ENCODE assay signal across 10 mouse cellular contexts in the genomic region with DNA sequence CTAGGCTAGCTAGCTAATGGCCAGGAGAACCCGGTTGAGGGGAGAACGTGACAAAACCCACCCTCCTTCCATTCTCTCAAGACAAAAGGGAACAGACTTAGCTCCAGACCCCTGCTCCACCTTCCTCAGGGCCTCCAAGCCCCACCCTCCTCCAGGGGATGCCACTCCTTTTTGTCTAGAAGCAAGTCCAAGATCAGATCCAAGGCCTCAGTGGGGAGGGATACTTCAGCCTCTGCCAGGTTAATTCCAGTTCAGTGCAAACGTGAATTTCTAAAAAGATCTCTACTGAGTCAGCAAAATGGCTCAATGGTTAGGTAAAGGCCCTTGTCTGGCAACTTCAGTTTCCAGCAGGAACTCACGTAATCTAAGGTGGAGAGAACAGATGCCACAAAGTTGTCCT. TPM values are rescaled to one million over a fixed set of nuclear protein-coding genes. Genes with fewer than 3 reads are reported as not detected.
DNase-seq lines count a peak whose midpoint lies in the region; ATAC-seq and TF ChIP-seq lines count a peak whose summit lies in the region.
"Had no signal": no experiment of that assay in that cellular context is flagged by ENCODE, and none has a peak within 500 bp of the region (broad histone marks: within the 10 kb centered on the region; RNA-seq: fewer than 3 reads in every experiment).

No protein-coding gene starts in this region.

- TF ChIP-seq CTCF in lung, embryonic 14.5 days (IDR thresholded peaks at IDR 0.05; ENCODE audit: low read depth) = no peak

- H3K4me3 ChIP-seq in embryonic facial prominence, embryonic 13.5 days = no peak overlapping the region
- no peak overlapping the region for H3K4me3 ChIP-seq in embryonic facial prominence, embryonic 10.5 days
- no peak overlapping the region for H3K4me3 ChIP-seq in lung, embryonic 14.5 days (ENCODE audit: low read depth, low read length)
- H3K4me3 ChIP-seq in forebrain, embryonic 11.5 days (ENCODE audit: low read depth, low read length) = no peak overlapping the region
- H3K4me3 ChIP-seq in liver, embryonic 16.5 days (ENCODE audit: low read depth, low read length) = no peak overlapping the region
- H3K4me3 ChIP-seq: limb, embryonic 12.5 days had no signal

- ATAC-seq in embryonic facial prominence, embryonic 13.5 days (ENCODE audit: insufficient number of reproducible peaks, insufficient read depth, low FRiP score, low TSS enrichment, low read depth) = no peak
- ATAC-seq in lung, embryonic 14.5 days (ENCODE audit: insufficient read depth) = no peak
- ATAC-seq in forebrain, embryonic 11.5 days (replicated peaks; ENCODE audit: low FRiP score) = no peak
- ATAC-seq in liver, embryonic 16.5 days (ENCODE audit: low read depth) = no peak
- ATAC-seq in erythroid progenitor cell, adult 5-6 weeks (replicated peaks; ENCODE audit: low FRiP score, poor library complexity, severe bottlenecking) = no peak

- 0 out of 2 replicates have a peak overlapping the region, but pooled peaks have one; percentile 30 for H3K27ac ChIP-seq in embryonic facial prominence, embryonic 13.5 days
- H3K27ac ChIP-seq in embryonic facial prominence, embryonic 10.5 days (replicated peaks) = no peak overlapping the region
- peak overlapping the region; percentile 46 for H3K27ac ChIP-seq in lung, embryonic 14.5 days (ENCODE audit: low read depth)
- H3K27ac ChIP-seq in forebrain, embryonic 11.5 days (ENCODE audit: low read depth, low read length) = 0 out of 2 replicates have a peak overlapping the region, but pooled peaks have one; percentile 15
- H3K27ac ChIP-seq in liver, embryonic 16.5 days (ENCODE audit: low read length) = peak overlapping the region; percentile 14; the same call in 1 of the 2 replicates
- H3K27ac ChIP-seq: limb, embryonic 12.5 days had no signal

- WGBS in embryonic facial prominence, embryonic 13.5 days = 42% methylated on average over 4 of the region's 4 CpGs
- 37% methylated on average over 4 of the region's 4 CpGs for WGBS in embryonic facial prominence, embryonic 10.5 days
- WGBS in lung, embryonic 14.5 days = 52% methylated on average over 4 of the region's 4 CpGs
- 25% methylated on average over 4 of the region's 4 CpGs for whole genome bisulfite sequencing in forebrain, embryonic 11.5 days
- 42% methylated on average over 4 of the region's 4 CpGs for WGBS in liver, embryonic 16.5 days (ENCODE audit: insufficient replicate concordance)

- peaks cover 37% of the 10 kb centered on the region for H3K4me1 ChIP-seq in embryonic facial prominence, embryonic 13.5 days
- H3K4me1 ChIP-seq in embryonic facial prominence, embryonic 10.5 days = peaks cover 85% of the 10 kb centered on the region
- peaks cover 14% of the 10 kb centered on the region for H3K4me1 ChIP-seq in lung, embryonic 14.5 days (ENCODE audit: insufficient read depth)
- H3K4me1 ChIP-seq in forebrain, embryonic 11.5 days (replicated peaks; ENCODE audit: control insufficient read depth, insufficient read depth, low read length) = peaks cover 23% of the 10 kb centered on the region
- peaks cover 61% of the 10 kb centered on the region for H3K4me1 ChIP-seq in liver, embryonic 16.5 days (ENCODE audit: control insufficient read depth, low read depth, low read length)

- peaks cover 7% of the 10 kb centered on the region for H3K27me3 ChIP-seq in embryonic facial prominence, embryonic 13.5 days
- H3K27me3 ChIP-seq in embryonic facial prominence, embryonic 10.5 days (replicated peaks; ENCODE audit: low read depth, poor library complexity, severe bottlenecking) = peaks cover 17% of the 10 kb centered on the region
- no peaks in the 10 kb centered on the region for H3K27me3 ChIP-seq in lung, embryonic 14.5 days (ENCODE audit: insufficient read depth, low read length)
- H3K27me3 ChIP-seq in forebrain, embryonic 11.5 days (ENCODE audit: control insufficient read depth, insufficient read depth, low read length) = no peaks in the 10 kb centered on the region
- no peaks in the 10 kb centered on the region for H3K27me3 ChIP-seq in liver, embryonic 16.5 days (ENCODE audit: control insufficient read depth, insufficient read depth, low read depth, low read length)

- H3K36me3 ChIP-seq in embryonic facial prominence, embryonic 13.5 days = no peaks in the 10 kb centered on the region
- H3K36me3 ChIP-seq in embryonic facial prominence, embryonic 10.5 days (replicated peaks) = no peaks in the 10 kb centered on the region
- no peaks in the 10 kb centered on the region for H3K36me3 ChIP-seq in lung, embryonic 14.5 days (ENCODE audit: insufficient read depth)
- no peaks in the 10 kb centered on the region for H3K36me3 ChIP-seq in forebrain, embryonic 11.5 days (ENCODE audit: control insufficient read depth, insufficient read depth, low read length)
- H3K36me3 ChIP-seq in liver, embryonic 16.5 days (ENCODE audit: control insufficient read depth, insufficient read depth) = no peaks in the 10 kb centered on the region
- H3K36me3 ChIP-seq: limb, embryonic 12.5 days had no signal

- H3K9me3 ChIP-seq in embryonic facial prominence, embryonic 13.5 days = 0 out of 2 replicates have a peak, but pooled peaks cover 2% of the 10 kb centered on the region
- H3K9me3 ChIP-seq in embryonic facial prominence, embryonic 10.5 days = no peaks in the 10 kb centered on the region
- H3K9me3 ChIP-seq in lung, embryonic 14.5 days (ENCODE audit: low read depth, low read length) = no peaks in the 10 kb centered on the region
- no peaks in the 10 kb centered on the region for H3K9me3 ChIP-seq in forebrain, embryonic 11.5 days (ENCODE audit: control insufficient read depth, low read length)
- H3K9me3 ChIP-seq in liver, embryonic 16.5 days (replicated peaks; ENCODE audit: control insufficient read depth, low read length) = no peaks in the 10 kb centered on the region
- H3K9me3 ChIP-seq: limb, embryonic 12.5 days had no signal

- no peak for DNase-seq in embryonic facial prominence, embryonic 10.5 days (ENCODE audit: low spot score)
- DNase-seq in lung, embryonic 14.5 days = no peak
- no peak for DNase-seq in lung, postnatal 10 days
- no peak for DNase-seq in forebrain, embryonic 11.5 days (ENCODE audit: low spot score)
- no peak for DNase-seq in urinary bladder, postnatal 10 days (ENCODE audit: low spot score)
- DNase-seq: right cerebral cortex, postnatal 14 days had no signal

- H3K9ac ChIP-seq in embryonic facial prominence, embryonic 13.5 days = no peak overlapping the region
- H3K9ac ChIP-seq in lung, embryonic 14.5 days = no peak overlapping the region; the same call in 1 of the 2 replicates
- H3K9ac ChIP-seq in forebrain, embryonic 11.5 days (ENCODE audit: low read length) = no peak overlapping the region; the same call in 1 of the 2 replicates
- no peak overlapping the region for H3K9ac ChIP-seq in liver, embryonic 16.5 days (ENCODE audit: low read depth, low read length)
- H3K9ac ChIP-seq: limb, embryonic 12.5 days had no signal

- H3K4me2 ChIP-seq in embryonic facial prominence, embryonic 13.5 days = no peak overlapping the region
- H3K4me2 ChIP-seq in lung, embryonic 14.5 days = no peak overlapping the region
- no peak overlapping the region for H3K4me2 ChIP-seq in forebrain, embryonic 11.5 days (ENCODE audit: low read depth, low read length, severe bottlenecking)
- H3K4me2 ChIP-seq in liver, embryonic 16.5 days (ENCODE audit: low read depth, low read length) = no peak overlapping the region
- H3K4me2 ChIP-seq: limb, embryonic 12.5 days had no signal

RNA-seq across cellular contexts. Expression of a gene that starts 20.2 kb away (rescaled TPM):
- 4.5 and 5.5 TPM in 2 replicates for polyA plus RNA-seq in embryonic facial prominence, embryonic 13.5 days (2015; fragmentation: Nextera tagmentation; extraction: Ambion mirVana)
- 10.8 and 12.5 TPM in 2 replicates for polyA plus RNA-seq in embryonic facial prominence, embryonic 10.5 days (2016; fragmentation: Nextera tagmentation; extraction: Ambion mirVana)
- 14.0 and 15.3 TPM in 2 replicates for polyA plus RNA-seq in lung, embryonic 14.5 days (2014; fragmentation: Nextera tagmentation; extraction: Ambion mirVana)
- 22.5 and 27.7 TPM in 2 replicates for polyA plus RNA-seq in forebrain, embryonic 11.5 days (2014; fragmentation: Nextera tagmentation; extraction: Ambion mirVana)
- 5.9 and 6.1 TPM in 2 replicates for polyA plus RNA-seq in liver, embryonic 16.5 days (2015; fragmentation: Nextera tagmentation; extraction: Ambion mirVana)
- total RNA-seq in erythroid progenitor cell, adult 5-6 weeks (2015; ENCODE audit: low replicate concordance) = 96.4 and 130 TPM in 2 replicates
- 189 and 234 TPM in 2 replicates for total RNA-seq in erythroid progenitor cell, adult 5-6 weeks (2017; ENCODE audit: low replicate concordance)
